Mouse (Mus musculus): Measurements from ENCODE around the gene Slc22a16. TPM values are rescaled to one million over a fixed set of nuclear protein-coding genes. Genes with fewer than 3 reads are reported as not detected.

The Slc22a16 gene
- polyA plus RNA-seq (2012; ENCODE audit: low replicate concordance) = not detected in 2 replicates

GRCm38 (mm10) chr10:40570036-40570435, at the start of gene Slc22a16:
TSS of gene Slc22a16 (plus strand) at chr10:40570336.

GRCm38 (mm10) chr10:40629656-40630311, 59.6 kb downstream of the Slc22a16 start, which contains the start of gene Ddo:
TSS of gene Ddo (plus strand) at chr10:40630011.

Other genes with a start within 250 kb of the Slc22a16 start
- 8.1 and 9.4 TPM in 2 replicates for gene Cdk19, start 230.8 kb upstream of the Slc22a16 start, polyA plus RNA-seq (2012; ENCODE audit: low replicate concordance)
- not detected in 2 replicates for gene Ddo, start 59.7 kb downstream of the Slc22a16 start, polyA plus RNA-seq (2012; ENCODE audit: low replicate concordance)
- gene Mettl24, start 112.9 kb downstream of the Slc22a16 start, polyA plus RNA-seq (2012; ENCODE audit: low replicate concordance) = not detected in 2 replicates

Measured in leukemia stem cell, adult 10-12 weeks (primary cell).